Mouse (Mus musculus) B cell, adult 2 months (primary cell): ENCODE measurements around the gene St8sia1.

ENCODE experiments used
- DNase-seq, 2 experiments: peaks; one replicate each; pipeline ENCODE4 v3.0.0; 2022

The St8sia1 gene

GRCm38 (mm10) chr6:142788042-142788987 is 175.9 kb downstream of the St8sia1 start:
- DNase-seq: no peak

GRCm38 (mm10) chr6:142786106-142786505 is 178.1 kb downstream of the St8sia1 start:
- DNase-seq: no peak

DNA sequence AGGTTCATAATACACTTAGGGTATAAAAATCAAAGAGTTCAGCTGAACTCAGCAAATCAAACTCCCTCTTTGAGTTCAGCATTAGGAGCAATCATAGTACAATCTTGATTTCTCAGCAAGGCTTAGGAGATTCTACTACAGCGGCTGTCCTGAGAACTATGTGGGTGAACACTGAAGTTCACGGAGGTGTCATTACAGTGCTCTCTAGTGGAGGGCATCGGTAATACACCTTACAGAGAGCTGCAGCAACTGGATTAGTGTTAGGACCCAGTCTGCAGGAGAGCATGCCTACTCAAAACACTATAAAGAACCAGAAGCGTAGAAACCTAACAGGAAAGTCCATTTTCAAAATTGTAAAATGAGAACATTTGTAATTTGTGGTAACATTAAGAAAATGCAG is 178.9 kb downstream of the St8sia1 start:
- DNase-seq: peak; percentile 70 to 74

DNA sequence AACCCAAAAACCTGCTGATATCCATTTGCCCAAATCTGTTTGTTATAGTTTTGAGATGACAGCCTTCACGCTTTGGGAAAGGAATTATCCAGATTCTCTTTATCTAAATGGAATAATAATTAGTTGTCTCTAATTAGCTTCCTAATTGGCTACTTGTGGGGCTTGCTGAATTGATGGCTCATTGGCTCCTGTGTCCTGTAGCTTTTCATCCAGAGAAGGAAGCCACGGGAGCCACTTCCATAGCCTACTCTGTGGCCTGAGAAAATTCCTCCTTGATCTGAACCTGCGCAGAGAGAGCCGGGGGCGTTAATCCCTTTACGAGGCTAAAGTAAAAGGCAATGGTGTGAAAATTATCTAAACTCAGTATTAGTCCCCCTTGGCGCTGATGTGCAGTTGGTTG is 183.0 kb downstream of the St8sia1 start:
- DNase-seq: no peak

DNA sequence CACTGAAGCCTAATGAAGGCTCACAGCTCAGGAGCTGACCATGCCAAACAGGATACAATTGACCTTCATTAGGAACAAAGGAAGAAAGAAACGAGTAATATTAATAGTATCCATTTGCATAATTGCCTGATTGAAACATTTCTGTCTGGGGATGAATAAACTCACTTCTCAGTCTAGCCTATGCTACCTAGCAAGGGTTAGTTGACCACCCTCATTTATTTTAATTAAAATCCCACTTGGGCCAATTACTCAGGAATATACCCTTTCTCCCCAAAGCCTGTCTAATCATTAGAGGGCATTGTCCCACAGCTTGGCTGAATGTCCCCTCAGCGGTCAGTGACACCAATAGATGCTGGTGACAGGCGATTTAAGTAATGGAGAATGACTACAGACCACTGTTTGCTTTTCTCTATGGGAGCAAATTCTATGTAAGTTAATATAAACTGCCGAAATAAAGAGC is 183.6 kb downstream of the St8sia1 start:
- DNase-seq: no peak

DNA sequence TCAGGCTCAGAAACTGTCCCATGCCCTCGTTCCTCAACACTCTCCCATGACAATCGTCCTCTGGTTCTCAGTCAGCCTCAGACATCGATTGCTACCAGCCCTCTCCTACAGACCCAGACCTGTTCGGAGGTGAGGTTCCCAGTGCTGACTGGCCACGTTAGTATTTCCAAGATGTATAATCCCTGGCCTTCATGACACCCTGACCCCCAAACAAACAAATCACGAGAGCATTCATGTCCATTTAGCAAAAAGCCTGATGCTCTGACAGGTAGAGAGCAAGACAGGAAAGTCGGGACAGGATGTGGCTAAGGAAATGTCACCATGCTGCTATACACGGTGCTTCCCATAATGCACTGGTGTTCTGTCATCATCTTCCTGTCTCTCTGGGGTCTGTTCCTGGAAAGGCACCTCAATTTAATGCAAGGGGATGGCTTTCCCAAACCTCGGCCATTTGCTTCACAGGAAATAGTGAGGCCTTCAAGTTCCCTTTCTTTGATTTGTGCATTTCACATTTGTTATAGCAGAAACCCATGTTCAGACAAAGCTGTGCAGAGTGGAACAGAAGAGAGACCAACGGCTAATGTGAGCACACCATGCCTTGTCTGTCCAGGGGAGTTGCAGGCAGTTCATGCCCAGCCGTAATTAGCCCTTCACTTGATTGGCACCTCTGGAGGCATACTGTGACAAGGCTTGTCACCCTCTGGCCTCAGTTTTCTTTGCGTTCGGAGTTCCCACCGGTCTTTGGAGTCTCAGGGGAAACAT is 184.3 kb downstream of the St8sia1 start:
- DNase-seq: no peak

DNA sequence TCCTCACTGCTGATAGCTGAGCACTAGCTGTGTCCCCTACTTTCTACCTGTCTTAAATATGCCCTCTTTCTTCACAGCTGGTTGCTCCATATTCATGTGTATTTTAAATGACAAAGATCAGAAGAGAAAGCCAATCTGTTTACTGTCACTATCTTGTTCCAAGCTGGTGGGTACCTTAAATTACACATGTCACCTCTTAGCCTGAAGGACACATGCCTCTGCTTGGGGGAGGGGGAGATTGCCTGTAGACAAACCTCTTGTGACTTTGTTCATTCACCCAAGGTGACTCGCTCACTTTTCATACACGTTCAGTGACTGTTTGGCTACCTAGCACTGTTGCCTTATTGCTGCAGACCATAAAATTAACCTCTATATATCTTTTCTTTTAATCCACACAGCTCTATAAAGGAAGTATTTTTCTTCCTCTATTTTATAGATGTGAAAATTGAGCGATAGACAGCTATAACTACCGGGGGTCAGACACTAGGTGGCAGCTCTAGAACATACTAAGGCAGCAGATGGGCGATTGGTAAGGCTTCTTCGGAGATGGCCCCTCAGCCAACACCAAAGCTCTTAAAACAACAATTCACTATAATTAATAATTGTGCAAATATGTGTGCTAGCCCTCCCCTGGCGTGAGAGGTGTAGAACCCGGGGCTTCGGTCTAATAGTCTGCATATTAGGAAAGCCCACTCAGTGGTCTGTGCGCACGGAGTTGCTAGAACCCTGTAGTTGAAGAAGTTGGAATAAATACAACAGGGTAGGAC is 185.0 kb downstream of the St8sia1 start:
- peak; percentile 43 to 54 for DNase-seq

GRCm38 (mm10) chr6:142776935-142777334 is 187.3 kb downstream of the St8sia1 start:
- no peak for DNase-seq

GRCm38 (mm10) chr6:142773566-142773965 is 190.7 kb downstream of the St8sia1 start:
- DNase-seq: no peak

GRCm38 (mm10) chr6:142771643-142772042 is 192.6 kb downstream of the St8sia1 start:
- DNase-seq: no peak
